Mouse (Mus musculus) liver, adult 2 months (tissue): ENCODE measurements around the gene Clic3. TPM values are rescaled to one million over a fixed set of nuclear protein-coding genes. Genes with fewer than 3 reads are reported as not detected.

Experiments used
- DNase-seq: peaks from one replicate; pipeline ENCODE4 v3.0.0-alpha.2; 2011; ENCODE audit warnings: low read depth, low spot score; ENCODE audit errors: extremely low read depth
- H3K27ac ChIP-seq: fragments of 200-500 bp; replicated peaks from 2 replicates; pipeline ENCODE4 v1.5.1; 2012; ENCODE audit warnings: low read depth, mild to moderate bottlenecking, control low read depth, inconsistent platforms, low read length; ENCODE audit not compliant: insufficient read depth
- H3K27me3 ChIP-seq: fragments of 200-500 bp; 2 replicates; pipeline ENCODE4 v1.6.1; 2012; ENCODE audit warnings: mild to moderate bottlenecking, moderate library complexity, low read length, inconsistent platforms; ENCODE audit not compliant: control insufficient read depth, insufficient read depth
- H3K36me3 ChIP-seq: fragments of 200-500 bp; 2 replicates; pipeline ENCODE4 v1.6.1; 2012; ENCODE audit warnings: low read length, inconsistent platforms; ENCODE audit not compliant: control insufficient read depth, insufficient read depth
- H3K4me1 ChIP-seq: fragments of 200-500 bp; 2 replicates; pipeline ENCODE4 v1.6.1; 2011; ENCODE audit warnings: low read length; ENCODE audit not compliant: control insufficient read depth, insufficient read depth
- H3K4me3 ChIP-seq: fragments of 200-500 bp; 2 replicates; pipeline ENCODE4 v1.5.1; 2011; ENCODE audit warnings: low read depth, mild to moderate bottlenecking, control low read depth, low read length, moderate library complexity; ENCODE audit not compliant: insufficient read depth
- H3K79me2 ChIP-seq: fragments of 200-500 bp; 2 replicates; pipeline ENCODE4 v1.6.1; 2012; ENCODE audit warnings: inconsistent platforms, mild to moderate bottlenecking, low read length, moderate library complexity; ENCODE audit not compliant: control insufficient read depth, insufficient read depth
- H3K9ac ChIP-seq: fragments of 200-500 bp; 2 replicates; pipeline ENCODE4 v1.6.1; 2012; ENCODE audit warnings: low read depth, mild to moderate bottlenecking, control low read depth, inconsistent platforms, low read length
- CTCF ChIP-seq: fragments of 200-500 bp; IDR thresholded peaks from 2 replicates; pipeline ENCODE4 v1.5.1; 2011; ENCODE audit warnings: low read depth, low read length, control low read depth
- POLR2A ChIP-seq: fragments of 200-500 bp; IDR thresholded peaks from 2 replicates; pipeline ENCODE4 v1.6.1; 2011; ENCODE audit warnings: low read length, control low read depth; ENCODE audit not compliant: insufficient read depth; ENCODE audit errors: extremely low read depth
- WGBS: fragments of 180-500 bp; shearing (Covaris S2); methylation state at CpG from one replicate; pipeline ENCODE4 v1.1.7; 2018; 5-methylcytosine and 5-hydroxymethylcytosine counted together
- polyA plus RNA-seq: library from polyadenylated mRNA; depleted of rRNA; stranded (reverse); fragments of >200 nt; gene quantifications from 2 replicates; pipeline ENCODE4 v1.2.3, GENCODE M21; 2012
- total RNA-seq: library from RNA; depleted of rRNA; stranded (reverse); fragments of >200 nt; gene quantifications from 2 replicates; pipeline ENCODE4 v1.2.3, GENCODE M21; 2014

Gene Clic3
- total and polyA plus RNA-seq, 2 experiments, result 0.18 to 9.2 TPM

- Histone ChIP-seq H3K27me3 (no peaks in the 10 kb centered on the region), H3K36me3 (no peaks in the 10 kb centered on the region; the same call in 1 of the 2 replicates), H3K27ac (no peak overlapping the region), H3K79me2 (no peaks in the 10 kb centered on the region), H3K4me1 (peaks cover 30% of the 10 kb centered on the region), H3K4me3 (no peak overlapping the region), H3K9ac (no peak overlapping the region)
- no peak for DNase-seq
- TF ChIP-seq CTCF, result no peak
- no peak for TF ChIP-seq POLR2A
- WGBS, result 90% methylated on average over 3 of the region's 3 CpGs
These were observed 7.0 kb downstream of the Clic3 start for GRCm38 (mm10) chr2:25463630-25464029.

- no peak for TF ChIP-seq POLR2A
- TF ChIP-seq CTCF, result no peak
- no peak overlapping the region for H3K27ac ChIP-seq
- no peak overlapping the region for H3K9ac ChIP-seq
- no peaks in the 10 kb centered on the region for H3K36me3 ChIP-seq
- WGBS, result 72% methylated on average over 2 of the region's 2 CpGs
- no peak overlapping the region for H3K4me3 ChIP-seq
- H3K27me3 ChIP-seq, result no peaks in the 10 kb centered on the region
- peaks cover 18% of the 10 kb centered on the region for H3K4me1 ChIP-seq
- H3K79me2 ChIP-seq, result no peaks in the 10 kb centered on the region
- DNase-seq, result peak; percentile 77
These were observed 8.6 kb downstream of the Clic3 start for GRCm38 (mm10) chr2:25465256-25465655.

- no peaks in the 10 kb centered on the region for H3K79me2 ChIP-seq
- no peak for TF ChIP-seq CTCF
- H3K27me3 ChIP-seq, result no peaks in the 10 kb centered on the region
- no peaks in the 10 kb centered on the region for H3K36me3 ChIP-seq
- no peak overlapping the region for H3K9ac ChIP-seq
- WGBS, result 70% methylated on average over 10 of the region's 10 CpGs
- no peak overlapping the region for H3K27ac ChIP-seq
- no peak overlapping the region for H3K4me3 ChIP-seq
- peaks cover 16% of the 10 kb centered on the region for H3K4me1 ChIP-seq
- DNase-seq, result no peak
These were observed 9.4 kb downstream of the Clic3 start for GRCm38 (mm10) chr2:25465816-25466635.

- TF ChIP-seq POLR2A, result no peak
- TF ChIP-seq CTCF, result no peak
- WGBS, result 89% methylated on average over 14 of the region's 14 CpGs
These were observed 11.1 kb downstream of the Clic3 start for GRCm38 (mm10) chr2:25467606-25468303.

GRCm38 (mm10) chr2:25468962-25469915 is 12.6 kb downstream of the Clic3 start:
- Histone ChIP-seq H3K79me2 (no peaks in the 10 kb centered on the region), H3K4me1 (peaks cover 17% of the 10 kb centered on the region), H3K27ac (no peak overlapping the region), H3K4me3 (no peak overlapping the region), H3K27me3 (no peaks in the 10 kb centered on the region), H3K9ac (no peak overlapping the region), H3K36me3 (no peaks in the 10 kb centered on the region)
- no peak for DNase-seq
- no peak for TF ChIP-seq POLR2A
- no peak for TF ChIP-seq CTCF
- 89% methylated on average over 10 of the region's 10 CpGs for WGBS

More at GRCm38 (mm10) chr2:25467606-25468303, 11.1 kb downstream of the Clic3 start:
- Histone ChIP-seq H3K4me1 (peaks cover 9% of the 10 kb centered on the region), H3K36me3 (no peaks in the 10 kb centered on the region), H3K4me3 (no peak overlapping the region), H3K9ac (no peak overlapping the region), H3K27me3 (no peaks in the 10 kb centered on the region), H3K79me2 (no peaks in the 10 kb centered on the region), H3K27ac (no peak overlapping the region)
- DNase-seq, result no peak
